Mouse (Mus musculus) ES-Bruce4 (cell line): Measurements from ENCODE around the gene Scel. TPM values are rescaled to one million over a fixed set of nuclear protein-coding genes. Genes with fewer than 3 reads are reported as not detected.

Experiments
- H3K27ac ChIP-seq: 2 replicates; pipeline ENCODE4 v1.5.1; 2012; ENCODE audit warnings: low read length, inconsistent platforms; ENCODE audit not compliant: insufficient read depth
- H3K27me3 ChIP-seq: 2 replicates; pipeline ENCODE4 v1.6.1; 2012; ENCODE audit warnings: mild to moderate bottlenecking, low read length, inconsistent platforms; ENCODE audit not compliant: control insufficient read depth, poor library complexity, insufficient read depth, severe bottlenecking
- H3K36me3 ChIP-seq: 2 replicates; pipeline ENCODE4 v1.6.1; 2012; ENCODE audit warnings: inconsistent platforms, mild to moderate bottlenecking, low read length, moderate library complexity; ENCODE audit not compliant: control insufficient read depth, poor library complexity, insufficient read depth, severe bottlenecking
- H3K4me1 ChIP-seq: one replicate; pipeline ENCODE4 v1.8.1; 2011; ENCODE audit warnings: low read length; ENCODE audit not compliant: control insufficient read depth, insufficient read depth
- H3K4me3 ChIP-seq: 2 replicates; pipeline ENCODE4 v1.5.1; 2011; ENCODE audit warnings: low read depth, mild to moderate bottlenecking, low read length
- H3K9ac ChIP-seq: 2 replicates; pipeline ENCODE4 v1.6.1; 2012; ENCODE audit warnings: low read depth, mild to moderate bottlenecking, inconsistent platforms; ENCODE audit not compliant: poor library complexity, severe bottlenecking
- H3K9me3 ChIP-seq: replicated peaks from 2 replicates; pipeline ENCODE4 v1.6.1; 2012; ENCODE audit warnings: mild to moderate bottlenecking, low read length, inconsistent platforms; ENCODE audit not compliant: control insufficient read depth, poor library complexity, insufficient read depth, severe bottlenecking
- CTCF ChIP-seq: IDR thresholded peaks from one replicate; pipeline ENCODE4 v1.8.1; 2011; ENCODE audit warnings: low read depth, low read length
- EP300 ChIP-seq: IDR thresholded peaks from 2 replicates; pipeline ENCODE4 v1.6.1; 2011; ENCODE audit warnings: low read depth, low read length; ENCODE audit not compliant: insufficient read depth
- POLR2A ChIP-seq: IDR thresholded peaks from one replicate; pipeline ENCODE4 v1.8.1; 2011; ENCODE audit warnings: low read length; ENCODE audit not compliant: insufficient read depth
- polyA plus RNA-seq: library from polyadenylated mRNA; stranded (reverse); fragments of >200 nt; gene quantifications from 2 replicates; pipeline ENCODE4 v1.2.4, GENCODE M21; 2011; ENCODE audit warnings: low read depth; ENCODE audit not compliant: missing spikeins, insufficient read depth, insufficient read length

The Scel gene
- polyA plus RNA-seq, 1 experiment, result 10.3 TPM

DNA sequence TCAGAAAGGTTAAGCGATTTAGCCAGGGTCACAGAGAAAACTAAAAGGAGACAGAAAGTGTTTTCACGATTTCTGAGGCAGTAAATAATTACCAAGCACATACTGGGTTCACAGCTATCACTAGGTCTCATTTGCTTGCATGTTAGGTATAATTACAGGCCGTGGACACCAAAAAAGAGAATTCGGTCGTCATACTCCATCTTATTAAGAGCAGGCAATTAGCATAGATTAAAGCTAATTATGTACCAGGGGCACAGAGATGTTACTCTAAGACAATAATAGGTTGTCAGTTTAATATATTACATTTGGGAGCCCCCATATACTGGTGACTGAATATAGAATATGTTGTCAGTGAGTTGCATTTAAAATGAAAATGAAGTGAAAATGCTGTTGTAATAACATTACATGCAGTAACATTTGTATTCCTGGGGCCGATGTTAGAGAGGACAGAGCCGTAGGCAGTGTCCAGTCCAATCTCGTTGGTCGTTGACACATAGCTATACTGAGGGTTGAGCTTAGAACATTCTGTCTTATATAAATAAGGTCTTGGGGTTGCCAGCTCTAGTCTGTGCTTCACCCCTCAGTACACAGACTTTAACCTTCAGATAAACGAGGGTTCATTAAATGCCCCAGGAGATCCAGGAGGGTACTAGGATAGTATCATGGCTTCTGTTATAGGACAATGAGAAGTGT lies 74.2 kb downstream of the Scel start:
- no peaks in the 10 kb centered on the region for H3K36me3 ChIP-seq
- H3K27ac ChIP-seq, result no peak overlapping the region
- no peaks in the 10 kb centered on the region for H3K4me1 ChIP-seq
- no peak overlapping the region for H3K4me3 ChIP-seq
- no peaks in the 10 kb centered on the region for H3K9me3 ChIP-seq
- TF ChIP-seq POLR2A, result no peak
- no peak for TF ChIP-seq EP300
- TF ChIP-seq CTCF, result no peak
- H3K9ac ChIP-seq, result no peak overlapping the region
- no peaks in the 10 kb centered on the region for H3K27me3 ChIP-seq

DNA sequence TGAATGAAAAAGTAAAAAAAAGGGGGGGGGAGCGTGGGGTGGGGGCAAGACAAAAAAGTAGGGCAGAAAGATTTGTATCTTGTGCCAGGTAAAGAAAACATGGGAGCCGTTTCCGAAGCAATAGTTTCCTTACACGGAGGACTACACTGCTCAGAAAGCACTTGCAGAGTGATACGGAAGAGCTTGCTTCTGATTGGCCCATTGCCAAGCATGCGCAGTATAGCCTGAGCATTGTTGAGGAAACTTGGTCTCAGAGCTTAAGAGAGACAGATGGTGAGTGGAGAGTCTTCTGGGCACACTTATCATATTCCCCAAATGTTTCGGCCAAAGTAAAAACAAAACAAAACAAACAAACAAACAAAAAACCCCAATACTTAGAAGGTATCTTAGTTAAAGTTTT lies 76.7 kb downstream of the Scel start:
- no peaks in the 10 kb centered on the region for H3K36me3 ChIP-seq
- no peaks in the 10 kb centered on the region for H3K27me3 ChIP-seq
- no peak for TF ChIP-seq EP300
- TF ChIP-seq POLR2A, result no peak
- no peak for TF ChIP-seq CTCF
- H3K4me3 ChIP-seq, result no peak overlapping the region
- H3K9me3 ChIP-seq, result no peaks in the 10 kb centered on the region
- no peaks in the 10 kb centered on the region for H3K4me1 ChIP-seq
- H3K27ac ChIP-seq, result no peak overlapping the region
- no peak overlapping the region for H3K9ac ChIP-seq

DNA sequence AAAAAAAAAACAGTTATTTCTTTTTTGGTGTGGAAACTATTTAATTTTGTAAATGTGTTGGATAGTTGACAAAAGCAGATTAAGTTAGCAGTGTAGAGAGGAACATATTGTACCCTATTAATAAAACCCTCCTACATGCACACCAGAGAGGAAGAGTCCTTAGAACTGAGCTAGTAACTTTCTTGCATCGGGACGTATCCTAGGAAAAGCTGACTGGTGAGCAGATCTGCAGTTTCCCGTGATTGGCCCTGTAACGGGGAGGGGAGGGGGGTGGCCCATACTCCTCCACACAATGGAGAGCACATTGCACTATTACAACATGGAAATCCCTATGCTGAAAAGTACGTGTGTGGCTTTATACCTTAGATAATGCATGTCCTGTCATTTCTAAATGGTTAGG lies 82.7 kb downstream of the Scel start:
- TF ChIP-seq POLR2A (no peak), CTCF (no peak), EP300 (no peak)
- Histone ChIP-seq H3K4me3 (no peak overlapping the region), H3K27ac (no peak overlapping the region), H3K9ac (no peak overlapping the region), H3K27me3 (no peaks in the 10 kb centered on the region), H3K36me3 (no peaks in the 10 kb centered on the region), H3K4me1 (no peaks in the 10 kb centered on the region), H3K9me3 (no peaks in the 10 kb centered on the region)

DNA sequence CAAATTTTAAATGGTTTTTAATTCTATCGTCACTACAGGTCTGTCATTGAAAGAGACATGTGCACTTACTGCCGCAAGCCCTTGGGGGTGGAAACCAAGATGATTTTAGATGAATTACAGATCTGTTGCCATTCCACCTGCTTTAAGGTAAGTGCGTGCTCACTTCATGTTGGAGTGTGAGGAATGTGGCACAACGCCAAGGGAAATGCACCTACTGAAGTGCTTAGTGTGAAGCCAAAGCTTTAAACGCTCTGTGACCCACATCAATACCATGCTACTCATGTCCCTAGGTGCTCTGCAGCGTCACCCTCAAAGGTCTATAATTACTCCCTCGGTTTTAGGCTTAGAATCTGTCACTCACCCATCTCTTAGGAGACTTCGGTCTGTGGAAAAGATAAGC lies 94.9 kb downstream of the Scel start:
- no peaks in the 10 kb centered on the region for H3K9me3 ChIP-seq

DNA sequence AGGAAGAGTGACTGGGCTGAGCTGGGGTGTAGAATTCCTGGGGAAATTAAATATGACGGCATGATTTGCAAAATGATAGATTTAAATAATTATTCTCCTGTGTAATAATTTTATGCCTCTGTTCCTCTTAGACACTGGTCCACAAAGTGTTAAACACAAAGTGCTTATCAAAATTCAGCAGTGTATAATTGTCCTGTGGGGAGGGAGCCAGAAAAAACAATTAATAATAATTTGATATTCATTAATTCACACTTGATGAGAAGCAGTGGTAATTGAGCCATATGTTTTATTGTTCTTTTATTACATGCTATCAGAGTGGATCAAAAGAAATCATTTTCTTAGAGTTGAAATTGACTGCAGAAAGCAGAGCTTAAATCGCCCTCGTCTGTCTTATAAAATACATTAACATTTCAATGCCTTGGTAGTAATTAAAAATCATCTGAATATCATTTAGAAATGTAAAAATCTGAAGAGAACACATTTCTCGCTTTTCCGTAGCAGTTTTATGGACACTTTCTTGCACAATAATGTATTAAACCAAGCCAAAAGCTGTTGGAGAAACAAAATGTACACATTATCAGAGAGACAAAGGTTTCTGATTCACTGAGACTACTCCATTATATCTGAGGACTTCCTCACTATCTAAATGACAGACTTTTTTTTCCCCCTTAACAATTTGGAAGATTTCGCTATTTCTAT lies 100.6 kb downstream of the Scel start:
- Histone ChIP-seq H3K9ac (no peak overlapping the region), H3K27me3 (no peaks in the 10 kb centered on the region), H3K4me1 (no peaks in the 10 kb centered on the region), H3K9me3 (no peaks in the 10 kb centered on the region), H3K27ac (no peak overlapping the region), H3K36me3 (no peaks in the 10 kb centered on the region), H3K4me3 (no peak overlapping the region)
- TF ChIP-seq EP300, result no peak
- TF ChIP-seq CTCF, result no peak
- TF ChIP-seq POLR2A, result no peak

More for the DNA sequence above, 94.9 kb downstream of the Scel start:
- Histone ChIP-seq H3K36me3 (no peaks in the 10 kb centered on the region), H3K27me3 (no peaks in the 10 kb centered on the region), H3K4me1 (no peaks in the 10 kb centered on the region), H3K27ac (no peak overlapping the region), H3K9ac (no peak overlapping the region), H3K4me3 (no peak overlapping the region)
- no peak for TF ChIP-seq POLR2A
- TF ChIP-seq CTCF, result no peak
- TF ChIP-seq EP300, result no peak

DNA sequence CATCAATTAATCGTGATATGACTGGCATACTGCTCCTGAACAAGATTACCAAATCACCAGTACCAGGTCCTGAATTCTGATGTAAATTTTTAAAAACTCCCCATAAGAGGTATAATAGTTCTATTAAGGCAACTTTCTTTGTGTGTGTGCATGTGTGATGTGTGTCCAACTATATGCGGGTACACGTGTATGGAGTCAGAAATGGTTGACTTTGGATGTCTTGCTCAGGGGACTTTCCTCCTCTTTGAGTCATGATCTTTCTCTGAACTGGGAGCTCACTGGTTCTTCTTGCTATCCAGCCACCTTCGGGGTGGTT lies 101.1 kb downstream of the Scel start:
- no peaks in the 10 kb centered on the region for H3K4me1 ChIP-seq
- H3K9ac ChIP-seq, result no peak overlapping the region
- no peak overlapping the region for H3K4me3 ChIP-seq
- TF ChIP-seq CTCF (no peak), EP300 (no peak), POLR2A (no peak)
- H3K9me3 ChIP-seq, result no peaks in the 10 kb centered on the region
- H3K36me3 ChIP-seq, result no peaks in the 10 kb centered on the region
- no peaks in the 10 kb centered on the region for H3K27me3 ChIP-seq
- H3K27ac ChIP-seq, result no peak overlapping the region
